Mouse (Mus musculus) CH12.LX (cell line): ENCODE data around the gene Rnf145.

Source experiments
- CHD1 ChIP-seq: IDR thresholded peaks from 2 replicates; pipeline ENCODE4 v1.6.1; 2012; ENCODE audit warnings: low read depth, low read length, improper control_type of control experiment, inconsistent platforms
- CHD2 ChIP-seq: IDR thresholded peaks from 2 replicates; pipeline ENCODE4 v1.6.1; 2011; ENCODE audit warnings: low read length, improper control_type of control experiment
- CTCF ChIP-seq, 2 experiments: IDR thresholded peaks in 1 of 2; conservative IDR thresholded peaks in 1 of 2; 2 replicates each; pipeline ENCODE4 v1.5.1; 2011 to 2012; ENCODE audit warnings: low read depth in 2 of 2, low read length in 2 of 2, improper control_type of control experiment in 1 of 2, inconsistent platforms in 1 of 2, mild to moderate bottlenecking in 1 of 2, moderate library complexity in 1 of 2
- ELF1 ChIP-seq: IDR thresholded peaks from 2 replicates; pipeline ENCODE4 v1.6.1; 2014; ENCODE audit warnings: low read depth, mild to moderate bottlenecking, inconsistent platforms, low read length, improper control_type of control experiment
- EP300 ChIP-seq: IDR thresholded peaks from 2 replicates; pipeline ENCODE4 v1.6.1; 2011; ENCODE audit warnings: low read length, improper control_type of control experiment
- IRF4 ChIP-seq: IDR thresholded peaks from 2 replicates; pipeline ENCODE4 v1.6.1; 2014; ENCODE audit warnings: low read depth, mild to moderate bottlenecking, inconsistent platforms, low read length, improper control_type of control experiment
- JUND ChIP-seq: conservative IDR thresholded peaks from 2 replicates; pipeline ENCODE4 v1.6.1; 2011; ENCODE audit warnings: low read depth, low read length, improper control_type of control experiment
- MAX ChIP-seq: IDR thresholded peaks from 2 replicates; pipeline ENCODE4 v1.6.1; 2011; ENCODE audit warnings: low read length, improper control_type of control experiment
- POLR2A ChIP-seq: IDR thresholded peaks from 2 replicates; pipeline ENCODE4 v1.6.1; 2011; ENCODE audit warnings: low read depth, mild to moderate bottlenecking, improper control_type of control experiment, low read length
- TCF12 ChIP-seq: IDR thresholded peaks from 2 replicates; pipeline ENCODE4 v1.6.1; 2014; ENCODE audit warnings: low read depth, mild to moderate bottlenecking, inconsistent platforms, low read length, improper control_type of control experiment
- UBTF ChIP-seq: IDR thresholded peaks from 2 replicates; pipeline ENCODE4 v1.6.1; 2012; ENCODE audit warnings: low read depth, mild to moderate bottlenecking, inconsistent platforms, low read length, improper control_type of control experiment, moderate library complexity

- no peak for TF ChIP-seq CTCF (conservative IDR thresholded peaks at IDR 0.05 in 1 of 2, IDR thresholded peaks at IDR 0.05 in 1 of 2; ENCODE audit: low read depth in 2 of 2, low read length in 2 of 2)
- TF ChIP-seq POLR2A, result no peak
- TF ChIP-seq TCF12, result 0 out of 2 replicates have a peak, but pooled peaks have one; percentile 20
- peak; percentile 56; the same call in 1 of the 2 replicates for TF ChIP-seq ELF1
- no peak for TF ChIP-seq UBTF
- TF ChIP-seq JUND, result 0 out of 2 replicates have a peak, but pooled peaks have one; percentile 26
- TF ChIP-seq EP300, result no peak
- TF ChIP-seq MAX, result no peak
- no peak for TF ChIP-seq CHD1
- no peak for TF ChIP-seq IRF4
- no peak for TF ChIP-seq CHD2
Measured at GRCm38 (mm10) chr11:44606881-44607280, 88.1 kb downstream of the Rnf145 start.
